Mouse (Mus musculus) E14TG2a.4 (cell line): ENCODE results near the gene Ctnnd1.

Experiments
- H3K27me3 ChIP-seq: 2 replicates; pipeline ENCODE4 v1.6.1; 2014; ENCODE audit warnings: low read length, control low read depth; ENCODE audit not compliant: insufficient read depth
- H3K36me3 ChIP-seq: 2 replicates; pipeline ENCODE4 v1.6.1; 2014; ENCODE audit warnings: low read length, control low read depth; ENCODE audit not compliant: insufficient read depth
- H3K4me1 ChIP-seq: replicated peaks from 2 replicates; pipeline ENCODE4 v1.6.1; 2014; ENCODE audit warnings: low read depth, low read length, control low read depth
- H3K4me3 ChIP-seq: replicated peaks from 2 replicates; pipeline ENCODE4 v1.5.1; 2014; ENCODE audit warnings: mild to moderate bottlenecking, low read length
- H3K9me3 ChIP-seq: 2 replicates; pipeline ENCODE4 v1.6.1; 2014; ENCODE audit warnings: low read length, control low read depth
- CTCF ChIP-seq: conservative IDR thresholded peaks from 2 replicates; pipeline ENCODE4 v1.5.1; 2014; ENCODE audit warnings: low read length
- NANOG ChIP-seq: IDR thresholded peaks from 2 replicates; pipeline ENCODE4 v1.6.1; 2014; ENCODE audit warnings: borderline replicate concordance, low read length, mixed read lengths
- POU5F1 ChIP-seq: IDR thresholded peaks from 2 replicates; pipeline ENCODE4 v1.6.1; 2014; ENCODE audit warnings: low read length, borderline replicate concordance

Gene Ctnnd1

GRCm38 (mm10) chr2:84597123-84597522, 53.4 kb downstream of the Ctnnd1 start:
- TF ChIP-seq NANOG (no peak), POU5F1 (no peak), CTCF (no peak)
- H3K4me3 ChIP-seq = no peak overlapping the region
- no peaks in the 10 kb centered on the region for H3K9me3 ChIP-seq
- peaks cover 6% of the 10 kb centered on the region for H3K4me1 ChIP-seq
- H3K36me3 ChIP-seq = peaks cover 63% of the 10 kb centered on the region
- H3K27me3 ChIP-seq = no peaks in the 10 kb centered on the region

GRCm38 (mm10) chr2:84592801-84593200, 57.8 kb downstream of the Ctnnd1 start:
- Histone ChIP-seq H3K4me1 (no peaks in the 10 kb centered on the region), H3K36me3 (peaks cover 46% of the 10 kb centered on the region), H3K9me3 (peaks cover 29% of the 10 kb centered on the region), H3K27me3 (no peaks in the 10 kb centered on the region), H3K4me3 (no peak overlapping the region)
- TF ChIP-seq POU5F1 = no peak
- TF ChIP-seq NANOG = no peak
- no peak for TF ChIP-seq CTCF

- Histone ChIP-seq H3K27me3 (no peaks in the 10 kb centered on the region), H3K36me3 (peaks cover 17% of the 10 kb centered on the region), H3K9me3 (peaks cover 48% of the 10 kb centered on the region), H3K4me3 (no peak overlapping the region), H3K4me1 (peaks cover 15% of the 10 kb centered on the region)
- TF ChIP-seq NANOG (no peak), CTCF (no peak), POU5F1 (peak; percentile 57; the same call in 1 of the 2 replicates)
These were observed 64.9 kb downstream of the Ctnnd1 start for GRCm38 (mm10) chr2:84585700-84586099.

- H3K9me3 ChIP-seq = peaks cover 47% of the 10 kb centered on the region
- no peak overlapping the region for H3K4me3 ChIP-seq
- TF ChIP-seq POU5F1 = no peak
- no peak for TF ChIP-seq CTCF
- no peak for TF ChIP-seq NANOG
- peaks cover 16% of the 10 kb centered on the region; the same call in 1 of the 2 replicates for H3K36me3 ChIP-seq
- H3K27me3 ChIP-seq = no peaks in the 10 kb centered on the region
- H3K4me1 ChIP-seq = peaks cover 15% of the 10 kb centered on the region
These were observed 68.3 kb downstream of the Ctnnd1 start for GRCm38 (mm10) chr2:84582286-84582685.

GRCm38 (mm10) chr2:84581208-84581607, 69.4 kb downstream of the Ctnnd1 start:
- peaks cover 50% of the 10 kb centered on the region for H3K9me3 ChIP-seq
- H3K4me3 ChIP-seq = no peak overlapping the region
- H3K4me1 ChIP-seq = peaks cover 11% of the 10 kb centered on the region
- TF ChIP-seq CTCF = peak; percentile 61
- TF ChIP-seq POU5F1 = no peak
- no peaks in the 10 kb centered on the region for H3K27me3 ChIP-seq
- peaks cover 16% of the 10 kb centered on the region; the same call in 1 of the 2 replicates for H3K36me3 ChIP-seq

- Histone ChIP-seq H3K27me3 (no peaks in the 10 kb centered on the region), H3K36me3 (peaks cover 16% of the 10 kb centered on the region; the same call in 1 of the 2 replicates), H3K4me3 (no peak overlapping the region), H3K9me3 (peaks cover 63% of the 10 kb centered on the region), H3K4me1 (no peaks in the 10 kb centered on the region)
- no peak for TF ChIP-seq NANOG
- TF ChIP-seq POU5F1 = no peak
- no peak for TF ChIP-seq CTCF
These were observed 71.3 kb downstream of the Ctnnd1 start for GRCm38 (mm10) chr2:84579311-84579710.

- H3K36me3 ChIP-seq = peaks cover 10% of the 10 kb centered on the region; the same call in 1 of the 2 replicates
- H3K27me3 ChIP-seq = no peaks in the 10 kb centered on the region
- no peak overlapping the region for H3K4me3 ChIP-seq
- no peaks in the 10 kb centered on the region for H3K4me1 ChIP-seq
- TF ChIP-seq CTCF = no peak
- no peak for TF ChIP-seq NANOG
- no peak for TF ChIP-seq POU5F1
- peaks cover 68% of the 10 kb centered on the region for H3K9me3 ChIP-seq
These were observed 76.4 kb downstream of the Ctnnd1 start for GRCm38 (mm10) chr2:84574130-84574529.

GRCm38 (mm10) chr2:84556888-84557514, 93.6 kb downstream of the Ctnnd1 start:
- H3K27me3 ChIP-seq = no peaks in the 10 kb centered on the region
- TF ChIP-seq NANOG (no peak), CTCF (no peak), POU5F1 (no peak)
- no peaks in the 10 kb centered on the region for H3K36me3 ChIP-seq
- H3K4me3 ChIP-seq = no peak overlapping the region
- H3K4me1 ChIP-seq = peaks cover 11% of the 10 kb centered on the region
- peaks cover 7% of the 10 kb centered on the region for H3K9me3 ChIP-seq

- no peak overlapping the region for H3K4me3 ChIP-seq
- no peaks in the 10 kb centered on the region for H3K36me3 ChIP-seq
- H3K9me3 ChIP-seq = no peaks in the 10 kb centered on the region
- peaks cover 1% of the 10 kb centered on the region; the same call in 1 of the 2 replicates for H3K4me1 ChIP-seq
- H3K27me3 ChIP-seq = no peaks in the 10 kb centered on the region
- TF ChIP-seq NANOG (no peak), CTCF (no peak), POU5F1 (no peak)
These were observed 99.0 kb downstream of the Ctnnd1 start for GRCm38 (mm10) chr2:84551390-84552100.
